Mouse (Mus musculus): ENCODE results near the gene Rps6kb1.
"Not testable (repeated sequence)": the region's sequence is repeated elsewhere in the genome, so short reads cannot be mapped to it uniquely, and the experiment has no call there.

The Rps6kb1 gene

DNA sequence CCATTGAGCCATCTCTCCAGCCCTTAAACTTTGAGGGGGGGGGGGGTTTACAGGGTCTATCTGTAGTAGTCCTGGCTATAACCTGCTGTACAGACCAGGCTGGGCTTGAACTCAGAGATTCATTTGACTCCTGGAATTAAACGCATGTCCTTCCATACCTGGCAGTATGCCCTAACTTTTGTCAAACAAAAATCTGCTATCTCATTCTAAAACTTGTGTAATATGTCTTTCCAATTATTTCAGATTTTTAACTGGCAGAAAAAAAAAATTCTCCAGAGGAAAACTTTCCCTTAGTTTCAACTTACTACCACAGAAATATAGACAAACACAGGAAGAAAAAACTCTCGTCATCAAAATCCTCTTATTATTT, 4.1 kb downstream of the Rps6kb1 start:
- no peak for DNase-seq (ENCODE audit: low read depth, low spot score)

DNA sequence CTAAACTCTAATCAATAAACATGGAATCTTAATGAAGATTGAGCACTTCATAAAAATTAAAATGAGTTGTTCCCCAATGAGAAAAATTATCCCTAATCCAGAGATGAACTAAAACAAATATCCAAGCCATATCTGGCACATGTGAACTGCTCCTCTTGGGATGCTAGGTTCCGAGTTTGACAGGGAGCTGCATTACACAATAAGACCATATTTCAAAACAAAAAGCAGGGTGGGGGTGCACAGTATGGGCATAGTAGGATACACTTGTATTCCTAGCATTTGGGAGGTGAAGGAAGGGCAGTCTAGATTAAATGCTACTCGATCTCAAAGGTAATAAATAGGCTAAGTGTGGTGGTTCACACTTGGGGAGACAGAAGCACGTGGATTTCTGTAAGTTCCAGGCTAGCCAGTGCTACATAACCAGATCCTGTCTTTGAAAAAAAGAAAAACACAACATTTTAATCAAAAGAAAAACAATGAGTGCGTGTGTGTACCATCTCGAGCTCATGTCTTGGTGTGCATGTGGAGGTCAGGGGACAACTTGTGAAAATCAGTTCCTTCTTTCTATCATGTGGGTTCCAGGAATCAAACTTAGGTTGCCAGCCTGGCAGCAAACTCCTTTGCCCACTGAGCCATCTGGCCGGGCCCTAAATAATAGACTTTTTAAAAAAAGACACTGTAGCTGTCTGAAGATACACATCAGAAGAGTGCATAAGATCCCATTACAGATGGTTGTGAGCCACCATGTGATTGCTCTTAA, 4.7 kb downstream of the Rps6kb1 start:
- DNase-seq (ENCODE audit: low read depth, low spot score), result no peak

DNA sequence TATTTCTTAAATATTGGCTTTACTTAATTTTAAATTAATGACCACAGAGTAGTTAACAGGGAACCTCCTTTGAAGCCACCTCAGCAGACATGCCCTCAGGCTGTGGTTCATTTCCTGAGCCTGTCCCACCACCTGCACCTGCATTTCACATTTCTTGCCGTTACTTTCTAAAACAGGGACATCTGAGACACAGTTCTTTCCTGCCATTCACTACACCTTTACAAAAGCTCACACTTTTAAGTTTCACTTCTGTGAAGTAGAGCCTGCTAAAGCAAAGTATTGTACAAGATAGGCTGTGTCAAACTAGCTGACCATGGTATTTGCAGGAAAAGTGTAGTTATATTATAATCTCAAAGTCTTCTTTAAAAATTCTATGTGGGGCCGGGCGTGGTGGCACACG, 5.8 kb downstream of the Rps6kb1 start:
- DNase-seq (ENCODE audit: low read depth, low spot score), result no peak

GRCm38 (mm10) chr11:86534201-86534910, 10.2 kb downstream of the Rps6kb1 start:
- DNase-seq (ENCODE audit: low read depth, low spot score), result no peak

GRCm38 (mm10) chr11:86533302-86533701, 11.3 kb downstream of the Rps6kb1 start:
- DNase-seq (ENCODE audit: low read depth, low spot score), result not testable (repeated sequence)

GRCm38 (mm10) chr11:86532834-86533233, 11.8 kb downstream of the Rps6kb1 start:
- DNase-seq (ENCODE audit: low read depth, low spot score), result no peak

DNA sequence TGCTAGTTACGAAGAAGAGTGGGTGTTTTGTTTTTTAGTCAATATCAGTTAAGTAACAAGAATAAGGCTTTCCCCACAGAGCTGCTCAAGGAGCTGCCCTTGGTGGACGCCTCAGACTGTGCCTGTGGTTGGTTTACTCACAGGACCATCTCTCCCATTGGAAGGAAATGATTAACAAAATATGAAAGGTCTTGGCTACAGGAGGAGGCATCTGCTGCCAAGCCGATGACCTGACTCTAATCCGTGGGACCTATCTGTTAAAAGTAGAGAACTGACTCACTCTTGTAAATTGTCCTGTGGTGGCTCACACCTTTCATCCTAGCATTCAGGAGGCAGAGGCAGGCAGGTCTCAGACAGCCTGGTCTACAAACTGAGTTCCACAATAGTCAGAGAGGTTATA, 17.1 kb downstream of the Rps6kb1 start:
- no peak for DNase-seq (ENCODE audit: low read depth, low spot score)

DNA sequence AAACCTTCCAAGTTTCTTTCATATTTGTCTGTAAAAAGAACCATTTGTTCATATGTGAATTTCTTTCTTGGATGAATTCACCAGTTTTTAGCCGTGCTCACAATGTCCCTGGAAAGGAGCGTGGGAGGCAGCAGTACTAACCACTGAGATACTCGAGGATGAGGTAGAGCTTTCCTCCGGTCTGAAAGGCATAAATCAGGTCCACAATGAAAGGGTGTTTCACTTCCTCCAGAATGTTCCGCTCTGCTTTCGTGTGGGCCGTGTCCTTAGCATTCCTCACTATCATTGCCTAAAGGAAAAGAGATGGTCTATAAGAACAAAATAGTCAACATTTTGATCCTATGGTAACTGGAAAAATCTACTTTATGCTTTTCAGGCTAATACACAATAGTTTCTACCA, 24.9 kb downstream of the Rps6kb1 start:
- no peak for DNase-seq (ENCODE audit: low read depth, low spot score)

DNA sequence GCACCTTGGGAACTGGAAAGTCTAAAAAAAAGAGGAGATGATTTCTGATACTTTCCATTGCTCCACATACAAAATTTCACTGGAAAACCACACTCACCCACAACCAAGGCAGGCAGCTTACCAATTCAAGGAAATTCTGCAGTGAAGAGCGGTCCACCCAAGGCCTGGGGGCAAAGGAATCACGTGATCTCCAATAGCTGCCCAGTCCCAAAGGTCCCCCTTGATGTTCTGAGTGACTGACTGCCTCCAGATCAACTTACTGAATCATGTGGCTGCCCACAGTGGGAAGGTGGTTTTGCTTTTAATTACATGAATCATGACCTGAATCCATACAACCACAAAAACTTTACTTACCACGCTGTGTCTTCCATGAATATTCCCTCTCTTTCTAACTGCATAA, 27.4 kb downstream of the Rps6kb1 start:
- no peak for DNase-seq (ENCODE audit: low read depth, low spot score)

- no peak for DNase-seq (ENCODE audit: low read depth, low spot score)
Measured at GRCm38 (mm10) chr11:86516620-86517019, 28.0 kb downstream of the Rps6kb1 start.

DNA sequence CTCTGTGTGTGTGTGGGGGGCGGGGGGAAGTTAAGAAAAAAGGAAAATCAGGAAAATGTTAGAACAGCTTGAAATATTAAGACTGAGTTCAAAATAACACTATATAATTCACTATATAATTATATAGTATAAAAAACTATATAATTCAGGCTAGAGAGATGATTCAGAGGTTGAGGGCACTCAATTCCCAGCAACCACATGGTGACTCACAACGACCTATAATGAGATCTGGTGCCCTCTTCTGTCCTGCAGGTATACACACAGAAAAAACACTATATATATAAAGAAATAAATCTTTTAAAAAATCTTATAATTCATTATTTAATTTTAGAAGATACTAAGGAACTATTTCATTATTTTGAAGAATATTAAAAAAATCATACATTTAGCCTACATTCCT, 36.6 kb downstream of the Rps6kb1 start:
- DNase-seq (ENCODE audit: low read depth, low spot score), result no peak

- no peak for DNase-seq (ENCODE audit: low read depth, low spot score)
Measured at GRCm38 (mm10) chr11:86507334-86507733, 37.3 kb downstream of the Rps6kb1 start.

DNA sequence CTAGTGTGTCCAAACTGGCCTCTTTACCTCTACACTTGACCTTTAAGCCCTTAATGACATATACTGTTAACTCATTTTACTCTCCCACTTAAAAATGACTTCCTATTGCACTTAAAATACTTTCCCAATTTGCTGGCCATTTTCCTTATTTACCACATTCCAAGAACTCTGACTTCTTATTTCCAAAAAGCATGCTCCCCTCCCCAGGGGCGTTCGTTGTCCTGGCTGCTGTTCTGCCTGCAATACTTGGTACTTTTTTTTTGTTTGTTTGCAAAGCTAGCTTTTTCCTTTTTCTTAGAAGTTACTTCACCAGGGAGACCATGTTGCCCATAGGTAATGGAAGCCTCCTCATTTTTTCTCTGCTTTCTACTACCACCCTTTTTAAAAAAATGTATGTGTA, 41.5 kb downstream of the Rps6kb1 start:
- DNase-seq (ENCODE audit: low read depth, low spot score), result no peak

DNA sequence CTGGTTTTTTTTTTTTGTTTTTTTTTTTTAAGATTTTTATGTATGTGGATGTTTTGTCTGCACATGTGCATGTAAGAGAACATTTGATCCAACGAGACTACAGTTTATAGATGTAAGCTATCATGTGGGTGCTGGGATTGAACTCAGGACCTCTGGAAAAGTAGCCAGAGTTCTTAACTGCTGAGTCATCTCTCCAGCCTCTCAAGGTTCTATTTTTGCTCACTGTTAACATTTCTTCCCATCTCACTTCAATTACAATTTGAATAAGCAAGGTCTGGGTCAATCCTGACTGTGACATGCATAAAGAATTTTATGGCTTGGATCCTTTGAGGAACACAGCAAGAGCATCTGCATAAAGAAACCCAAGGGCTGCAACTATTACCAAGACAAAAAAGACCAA, 43.8 kb downstream of the Rps6kb1 start:
- no peak for DNase-seq (ENCODE audit: low read depth, low spot score)

GRCm38 (mm10) chr11:86497908-86498307, 46.7 kb downstream of the Rps6kb1 start:
- no peak for DNase-seq (ENCODE audit: low read depth, low spot score)

- no peak for DNase-seq (ENCODE audit: low read depth, low spot score)
Measured at GRCm38 (mm10) chr11:86497356-86497755, 47.2 kb downstream of the Rps6kb1 start.

DNA sequence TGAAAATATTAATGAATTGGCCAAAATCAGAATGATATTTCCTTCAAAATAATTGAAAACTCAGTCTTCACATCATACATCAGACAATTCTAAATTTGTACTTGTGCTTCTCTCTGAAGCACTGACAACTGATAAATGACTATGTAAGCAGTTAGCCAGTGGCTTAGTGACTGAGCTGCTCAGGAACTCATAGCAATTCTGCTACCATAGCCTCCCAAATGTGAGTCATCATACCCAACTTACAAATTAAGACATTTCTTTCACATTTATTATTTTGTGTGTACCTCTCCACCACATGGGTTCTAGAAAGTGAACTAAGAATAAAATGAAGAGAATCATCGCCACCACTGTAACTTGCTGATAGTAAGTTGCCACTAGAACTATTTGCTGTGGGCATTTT, 53.8 kb downstream of the Rps6kb1 start:
- no peak for DNase-seq (ENCODE audit: low read depth, low spot score)

GRCm38 (mm10) chr11:86484910-86485510, 59.6 kb downstream of the Rps6kb1 start:
- no peak for DNase-seq (ENCODE audit: low read depth, low spot score)

DNA sequence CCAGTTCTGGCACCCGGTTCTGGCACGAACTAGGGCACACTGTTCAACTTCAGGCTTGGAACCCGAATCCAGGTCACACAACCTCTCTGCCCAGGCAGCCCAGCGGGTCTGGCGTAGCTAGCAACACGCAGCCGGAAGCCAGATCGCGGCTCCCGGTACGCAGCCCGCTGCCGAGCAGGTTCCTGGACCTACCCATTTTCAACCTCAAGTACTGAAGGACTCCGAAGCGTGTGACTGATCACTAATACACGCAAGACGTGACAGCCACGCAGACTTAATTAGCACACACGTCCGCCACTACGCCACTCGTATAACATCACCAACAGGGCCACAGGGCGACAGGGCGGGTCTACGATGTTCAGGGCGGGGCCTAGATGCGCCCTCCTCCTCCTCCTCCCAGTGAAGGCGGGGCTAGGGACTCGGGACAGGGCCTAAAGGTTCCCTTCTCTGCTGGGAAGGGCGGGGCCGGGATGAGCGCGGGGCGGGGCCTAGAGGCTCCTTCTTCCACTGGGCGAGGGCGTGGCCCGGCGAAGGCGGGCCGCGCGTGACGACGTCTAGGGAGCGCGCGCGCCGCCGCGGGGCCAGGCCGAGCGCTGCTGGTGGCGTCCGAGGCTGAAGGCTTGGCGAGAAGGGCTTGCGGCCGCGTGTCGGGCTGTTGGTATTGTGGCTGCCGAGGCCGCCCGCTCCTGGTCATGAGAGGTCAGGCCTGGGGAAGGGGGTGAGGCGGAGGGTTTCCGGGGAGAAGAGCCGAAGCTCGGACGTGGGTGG, 60.3 kb downstream of the Rps6kb1 start, which contains the start of gene Rnft1:
TSS of gene Rnft1 (plus strand) at position 557 of the 768 bp plus-strand sequence.
- DNase-seq (ENCODE audit: low read depth, low spot score), result peak; percentile 97

GRCm38 (mm10) chr11:86473576-86473975, 71.0 kb downstream of the Rps6kb1 start:
- no peak for DNase-seq (ENCODE audit: low read depth, low spot score)

- DNase-seq (ENCODE audit: low read depth, low spot score), result peak; percentile 56
Measured at GRCm38 (mm10) chr11:86472771-86473171, 71.8 kb downstream of the Rps6kb1 start.

- DNase-seq (ENCODE audit: low read depth, low spot score), result no peak
Measured at GRCm38 (mm10) chr11:86471785-86472184, 72.8 kb downstream of the Rps6kb1 start.
